In the genomic region with DNA sequence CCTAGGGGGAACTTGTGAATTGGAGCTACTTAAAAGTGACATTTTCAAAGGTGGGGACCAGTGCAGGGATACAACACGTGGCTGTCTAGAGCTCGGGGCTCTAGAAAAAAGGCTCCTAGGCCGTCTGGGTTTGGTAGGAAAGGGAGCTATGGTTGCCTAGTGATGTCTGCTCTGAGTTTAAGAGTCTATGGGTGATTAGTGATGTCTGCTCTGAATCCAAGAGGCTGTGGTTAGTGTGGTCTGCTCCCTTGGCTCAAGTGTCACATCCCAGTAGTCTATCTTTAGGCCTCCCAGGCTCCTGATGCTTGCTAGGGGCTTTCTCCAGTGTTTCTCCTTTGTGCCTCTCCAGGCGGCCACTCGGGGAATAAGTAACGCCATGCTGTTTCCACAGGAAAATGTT, we compare ENCODE assay signal across 9 mouse cellular contexts. TPM values are rescaled to one million over a fixed set of nuclear protein-coding genes. Genes with fewer than 3 reads are reported as not detected.
DNase-seq lines count a peak whose midpoint lies in the region; ATAC-seq lines count a peak whose summit lies in the region.
"Had no signal": no experiment of that assay in that cellular context is flagged by ENCODE, and none has a peak within 500 bp of the region (broad histone marks: within the 10 kb centered on the region; RNA-seq: fewer than 3 reads in every experiment).

No protein-coding gene starts in this region.

- no peaks in the 10 kb centered on the region for H3K9me3 ChIP-seq in kidney, embryonic 15.5 days (replicated peaks)
- no peaks in the 10 kb centered on the region for H3K9me3 ChIP-seq in neural tube, embryonic 13.5 days
- no peaks in the 10 kb centered on the region for H3K9me3 ChIP-seq in forebrain, embryonic 16.5 days (ENCODE audit: control insufficient read depth, low read length)

- H3K36me3 ChIP-seq in kidney, embryonic 15.5 days: no peaks in the 10 kb centered on the region
- H3K36me3 ChIP-seq in neural tube, embryonic 13.5 days: no peaks in the 10 kb centered on the region
- H3K36me3 ChIP-seq in forebrain, embryonic 16.5 days (ENCODE audit: control insufficient read depth, insufficient read depth): no peaks in the 10 kb centered on the region

- no peak overlapping the region for H3K9ac ChIP-seq in kidney, embryonic 15.5 days
- no peak overlapping the region for H3K9ac ChIP-seq in neural tube, embryonic 13.5 days
- no peak overlapping the region for H3K9ac ChIP-seq in forebrain, embryonic 16.5 days (replicated peaks; ENCODE audit: low read depth, low read length)

- DNase-seq in kidney, postnatal 25 days: no peak
- no peak for DNase-seq in neural tube, embryonic 10.5 days (ENCODE audit: extremely low spot score, low spot score)
- DNase-seq in embryo, embryonic 9.5 days (ENCODE audit: extremely low spot score): no peak
- DNase-seq in left cerebral cortex, adult 11 months (ENCODE audit: low spot score): no peak
- DNase-seq: layer of hippocampus, postnatal 36 days; right cerebral cortex, postnatal 4 days had no signal

- H3K4me3 ChIP-seq in kidney, embryonic 15.5 days (replicated peaks): no peak overlapping the region
- no peak overlapping the region for H3K4me3 ChIP-seq in neural tube, embryonic 13.5 days
- H3K4me3 ChIP-seq in forebrain, embryonic 16.5 days (replicated peaks; ENCODE audit: low read length): no peak overlapping the region

- no peak overlapping the region for H3K4me2 ChIP-seq in kidney, embryonic 15.5 days
- no peak overlapping the region for H3K4me2 ChIP-seq in neural tube, embryonic 13.5 days
- no peak overlapping the region for H3K4me2 ChIP-seq in forebrain, embryonic 16.5 days (ENCODE audit: low read length)

- 65% methylated on average over 6 of the region's 6 CpGs for WGBS in kidney, embryonic 15.5 days
- 70% methylated on average over 6 of the region's 6 CpGs for WGBS in neural tube, embryonic 13.5 days
- WGBS in forebrain, embryonic 16.5 days: 60% methylated on average over 6 of the region's 6 CpGs

- no peak for ATAC-seq in kidney, embryonic 15.5 days (replicated peaks; ENCODE audit: low FRiP score)
- ATAC-seq in neural tube, embryonic 13.5 days (ENCODE audit: low read depth): no peak
- no peak for ATAC-seq in forebrain, embryonic 16.5 days

- H3K4me1 ChIP-seq in kidney, embryonic 15.5 days: peaks cover 70% of the 10 kb centered on the region
- peaks cover 15% of the 10 kb centered on the region for H3K4me1 ChIP-seq in neural tube, embryonic 13.5 days (replicated peaks)
- peaks cover 13% of the 10 kb centered on the region for H3K4me1 ChIP-seq in forebrain, embryonic 16.5 days (replicated peaks; ENCODE audit: control insufficient read depth, insufficient read depth, low read length)

- H3K27ac ChIP-seq in kidney, embryonic 15.5 days: peak overlapping the region; percentile 79
- H3K27ac ChIP-seq in neural tube, embryonic 13.5 days (replicated peaks): peak overlapping the region; percentile 65
- 0 out of 2 replicates have a peak overlapping the region, but pooled peaks have one; percentile 3 for H3K27ac ChIP-seq in forebrain, embryonic 16.5 days (ENCODE audit: low read length)

- H3K27me3 ChIP-seq in kidney, embryonic 15.5 days: no peaks in the 10 kb centered on the region
- H3K27me3 ChIP-seq in neural tube, embryonic 13.5 days: no peaks in the 10 kb centered on the region
- no peaks in the 10 kb centered on the region for H3K27me3 ChIP-seq in forebrain, embryonic 16.5 days (replicated peaks; ENCODE audit: control insufficient read depth, insufficient read depth, low read length)

RNA-seq across cellular contexts. Expression of a gene that starts 29.4 kb away (rescaled TPM):
- polyA plus RNA-seq in kidney, embryonic 15.5 days (2015; fragmentation: Nextera tagmentation; extraction: Ambion mirVana): 38.6 and 39.0 TPM in 2 replicates
- 30.9 and 32.0 TPM in 2 replicates for polyA plus RNA-seq in neural tube, embryonic 13.5 days (2015; fragmentation: Nextera tagmentation; extraction: Ambion mirVana)
- 23.3 and 35.2 TPM in 2 replicates for polyA plus RNA-seq in forebrain, embryonic 16.5 days (2015; fragmentation: Nextera tagmentation; extraction: Ambion mirVana)

Comparison
In these comparisons a context has a peak if more than half of its experiments do, and no peak if none do; other contexts are left out.
1. H3K27ac ChIP-seq: peak in every context shown above with its lines; median percentile 79 in kidney, embryonic 15.5 days; 65 in neural tube, embryonic 13.5 days; 3 in forebrain, embryonic 16.5 days.